Mouse (Mus musculus) hindbrain, postnatal 0 days (tissue): ENCODE measurements around the gene Degs2. TPM values are rescaled to one million over a fixed set of nuclear protein-coding genes. Genes with fewer than 3 reads are reported as not detected.

Experiments
- ATAC-seq: fragments of 200-750 bp; cut with Nextera tagmentation; 2 replicates; pipeline ENCODE4 v1.8.0; 2017; ENCODE audit warnings: mild to moderate bottlenecking, moderate TSS enrichment, moderate library complexity
- DNase-seq: peaks from one replicate; pipeline ENCODE4 v3.0.0-alpha.2; 2015; ENCODE audit warnings: low spot score
- H3K27ac ChIP-seq: fragments of 300-500 bp; sonication (generic); 2 replicates; pipeline ENCODE4 v1.5.1; 2014; ENCODE audit warnings: mild to moderate bottlenecking
- H3K27me3 ChIP-seq: fragments of 300-500 bp; sonication (generic); 2 replicates; pipeline ENCODE4 v1.6.1; 2014; ENCODE audit warnings: low read length, mixed read lengths; ENCODE audit not compliant: insufficient read depth
- H3K36me3 ChIP-seq: fragments of 300-500 bp; sonication (generic); 2 replicates; pipeline ENCODE4 v1.6.1; 2014; ENCODE audit warnings: low read length, mixed read lengths; ENCODE audit not compliant: insufficient read depth
- H3K4me1 ChIP-seq: fragments of 300-500 bp; sonication (generic); 2 replicates; pipeline ENCODE4 v1.6.1; 2014; ENCODE audit warnings: antibody characterized with exemption, low read length, mixed read lengths; ENCODE audit not compliant: insufficient read depth
- H3K4me2 ChIP-seq: fragments of 300-500 bp; sonication (generic); 2 replicates; pipeline ENCODE4 v1.6.1; 2014; ENCODE audit warnings: low read depth, mild to moderate bottlenecking, low read length, moderate library complexity, mixed read lengths
- H3K4me3 ChIP-seq: fragments of 300-500 bp; sonication (generic); 2 replicates; pipeline ENCODE4 v1.5.1; 2014; ENCODE audit warnings: low read length
- H3K9ac ChIP-seq: fragments of 300-500 bp; sonication (generic); replicated peaks from 2 replicates; pipeline ENCODE4 v1.6.1; 2014; ENCODE audit warnings: mild to moderate bottlenecking, low read length, moderate library complexity, mixed read lengths
- H3K9me3 ChIP-seq: fragments of 300-500 bp; sonication (generic); 2 replicates; pipeline ENCODE4 v1.6.1; 2016; ENCODE audit warnings: low read length, mixed read lengths
- CTCF ChIP-seq: IDR thresholded peaks from 2 replicates; pipeline ENCODE4 v1.5.1; 2016; ENCODE audit warnings: antibody characterized with exemption, control low read depth, low read depth
- WGBS: fragments of 180-500 bp; shearing (Covaris S2); extraction: QIAGEN DNeasy Blood & Tissue Kit; methylation state at CpG from one replicate; pipeline ENCODE4 v1.1.7; 2014; 5-methylcytosine and 5-hydroxymethylcytosine counted together
- polyA plus RNA-seq: library from polyadenylated mRNA; unstranded; fragments of >200 nt; fragmentation: Nextera tagmentation; extraction: Ambion mirVana; gene quantifications from 2 replicates; pipeline ENCODE4 v1.2.1, GENCODE M21; 2015
- total RNA-seq: library from RNA; depleted of rRNA; stranded (reverse); fragments of >200 nt; gene quantifications from 2 replicates; pipeline ENCODE4 v1.2.3, GENCODE M21; 2014

Degs2 gene
- total and polyA plus RNA-seq, 2 experiments from 2014 or later = 0.10 to 0.73 TPM

- Histone ChIP-seq H3K27me3 (no peaks in the 10 kb centered on the region), H3K4me2 (no peak overlapping the region), H3K4me1 (no peaks in the 10 kb centered on the region), H3K9ac (no peak overlapping the region), H3K27ac (no peak overlapping the region), H3K36me3 (peaks cover 50% of the 10 kb centered on the region), H3K9me3 (no peaks in the 10 kb centered on the region), H3K4me3 (no peak overlapping the region)
- peak; percentile 44 for TF ChIP-seq CTCF
- 73% methylated on average over 8 of the region's 8 CpGs for WGBS
- no peak for ATAC-seq
- peak; percentile 34 for DNase-seq
These were observed 26.3 kb downstream of the Degs2 start for GRCm38 (mm10) chr12:108675614-108676401.

- Histone ChIP-seq H3K27ac (no peak overlapping the region), H3K4me1 (no peaks in the 10 kb centered on the region), H3K9me3 (no peaks in the 10 kb centered on the region), H3K4me3 (no peak overlapping the region), H3K9ac (no peak overlapping the region), H3K36me3 (peaks cover 44% of the 10 kb centered on the region), H3K4me2 (no peak overlapping the region), H3K27me3 (no peaks in the 10 kb centered on the region)
- DNase-seq = no peak
- TF ChIP-seq CTCF = no peak
- no peak for ATAC-seq
- WGBS = 96% methylated on average over 2 of the region's 2 CpGs
These were observed 27.2 kb downstream of the Degs2 start for GRCm38 (mm10) chr12:108674916-108675315.

- no peak for ATAC-seq
- Histone ChIP-seq H3K4me1 (no peaks in the 10 kb centered on the region), H3K27ac (no peak overlapping the region), H3K9me3 (no peaks in the 10 kb centered on the region), H3K36me3 (peaks cover 40% of the 10 kb centered on the region), H3K4me2 (no peak overlapping the region), H3K9ac (no peak overlapping the region), H3K27me3 (no peaks in the 10 kb centered on the region), H3K4me3 (no peak overlapping the region)
- DNase-seq = no peak
- no peak for TF ChIP-seq CTCF
- WGBS = 69% methylated on average over 4 of the region's 4 CpGs
These were observed 27.6 kb downstream of the Degs2 start for GRCm38 (mm10) chr12:108674502-108674901.

GRCm38 (mm10) chr12:108673546-108673945 is 28.6 kb downstream of the Degs2 start:
- Histone ChIP-seq H3K27me3 (no peaks in the 10 kb centered on the region), H3K36me3 (peaks cover 31% of the 10 kb centered on the region), H3K9ac (no peak overlapping the region), H3K9me3 (no peaks in the 10 kb centered on the region), H3K4me2 (no peak overlapping the region), H3K4me1 (peaks cover 2% of the 10 kb centered on the region), H3K27ac (no peak overlapping the region), H3K4me3 (no peak overlapping the region)
- no peak for TF ChIP-seq CTCF
- ATAC-seq = no peak
- WGBS = 70% methylated on average over 3 of the region's 3 CpGs
- DNase-seq = no peak

GRCm38 (mm10) chr12:108672908-108673307 is 29.2 kb downstream of the Degs2 start:
- no peak for DNase-seq

GRCm38 (mm10) chr12:108671541-108671940 is 30.6 kb downstream of the Degs2 start:
- Histone ChIP-seq H3K36me3 (peaks cover 19% of the 10 kb centered on the region), H3K9ac (no peak overlapping the region), H3K27ac (no peak overlapping the region), H3K4me2 (no peak overlapping the region), H3K4me1 (peaks cover 3% of the 10 kb centered on the region), H3K4me3 (no peak overlapping the region), H3K9me3 (no peaks in the 10 kb centered on the region), H3K27me3 (no peaks in the 10 kb centered on the region)
- TF ChIP-seq CTCF = no peak
- 86% methylated on average over 2 of the region's 2 CpGs for WGBS
- ATAC-seq (no peak), DNase-seq (no peak)

More at GRCm38 (mm10) chr12:108672908-108673307, 29.2 kb downstream of the Degs2 start:
- H3K4me2 ChIP-seq = no peak overlapping the region
- H3K4me3 ChIP-seq = no peak overlapping the region
- 78% methylated on average over 4 of the region's 4 CpGs for WGBS
- no peak overlapping the region for H3K9ac ChIP-seq
- peaks cover 3% of the 10 kb centered on the region for H3K4me1 ChIP-seq
- no peaks in the 10 kb centered on the region for H3K27me3 ChIP-seq
- ATAC-seq = no peak
- H3K36me3 ChIP-seq = peaks cover 30% of the 10 kb centered on the region
- TF ChIP-seq CTCF = no peak
- no peaks in the 10 kb centered on the region for H3K9me3 ChIP-seq
- H3K27ac ChIP-seq = no peak overlapping the region

- 46% methylated on average over 8 of the region's 8 CpGs for WGBS
- DNase-seq (peak; percentile 83), ATAC-seq (peak; percentile 80)
- Histone ChIP-seq H3K36me3 (0 out of 2 replicates have a peak, but pooled peaks cover 10% of the 10 kb centered on the region), H3K4me3 (no peak overlapping the region), H3K4me2 (no peak overlapping the region), H3K27me3 (no peaks in the 10 kb centered on the region), H3K9ac (no peak overlapping the region), H3K9me3 (no peaks in the 10 kb centered on the region), H3K4me1 (peaks cover 3% of the 10 kb centered on the region), H3K27ac (peak overlapping the region; percentile 72)
- no peak for TF ChIP-seq CTCF
These were observed 33.4 kb downstream of the Degs2 start for GRCm38 (mm10) chr12:108668606-108669235.
